Mouse (Mus musculus): ENCODE measurements around the gene Exd2.

- TF ChIP-seq CTCF (IDR thresholded peaks at IDR 0.05; ENCODE audit: low read depth, low read length) (no peak), POLR2A (IDR thresholded peaks at IDR 0.05; ENCODE audit: extremely low read depth, insufficient read depth, low read length) (no peak)
These were observed 86.8 kb downstream of the Exd2 start for GRCm38 (mm10) chr12:80549646-80550045.

Measured in liver, adult 2 months (tissue).